Mouse (Mus musculus) kidney, adult 2 months (tissue): ENCODE results near the gene Trio. TPM values are rescaled to one million over a fixed set of nuclear protein-coding genes. Genes with fewer than 3 reads are reported as not detected.

Source experiments
- DNase-seq: peaks from one replicate; pipeline ENCODE4 v3.0.0; 2021
- H3K27ac ChIP-seq: fragments of 200-500 bp; 2 replicates; pipeline ENCODE4 v1.5.1; 2012; ENCODE audit warnings: low read depth, low read length, control low read depth, inconsistent platforms; ENCODE audit not compliant: insufficient read depth
- H3K27me3 ChIP-seq: fragments of 200-500 bp; replicated peaks from 2 replicates; pipeline ENCODE4 v1.6.1; 2012; ENCODE audit warnings: mild to moderate bottlenecking, moderate library complexity, low read length, inconsistent platforms; ENCODE audit not compliant: control insufficient read depth, insufficient read depth
- H3K36me3 ChIP-seq: fragments of 200-500 bp; 2 replicates; pipeline ENCODE4 v1.6.1; 2012; ENCODE audit warnings: mild to moderate bottlenecking, moderate library complexity, low read length, inconsistent platforms; ENCODE audit not compliant: control insufficient read depth, insufficient read depth
- H3K4me1 ChIP-seq: fragments of 200-500 bp; 2 replicates; pipeline ENCODE4 v1.6.1; 2011; ENCODE audit warnings: low read length; ENCODE audit not compliant: control insufficient read depth, insufficient read depth
- H3K4me3 ChIP-seq: fragments of 200-500 bp; 2 replicates; pipeline ENCODE4 v1.5.1; 2011; ENCODE audit warnings: mild to moderate bottlenecking, low read depth, low read length, control low read depth; ENCODE audit not compliant: insufficient read depth
- CTCF ChIP-seq: fragments of 200-500 bp; conservative IDR thresholded peaks from 2 replicates; pipeline ENCODE4 v1.5.1; 2011; ENCODE audit warnings: low read depth, mild to moderate bottlenecking, control low read depth, low read length, moderate library complexity, mixed read lengths; ENCODE audit not compliant: insufficient read depth, insufficient read length
- POLR2A ChIP-seq: fragments of 200-500 bp; IDR thresholded peaks from one replicate; pipeline ENCODE4 v1.6.1; 2011; ENCODE audit warnings: low read depth, low read length, control low read depth
- WGBS: fragments of 180-500 bp; shearing (Covaris S2); methylation state at CpG from one replicate; pipeline ENCODE4 v1.1.7; 2018; 5-methylcytosine and 5-hydroxymethylcytosine counted together
- polyA plus RNA-seq: library from polyadenylated mRNA; depleted of rRNA; stranded (reverse); fragments of >200 nt; gene quantifications from 2 replicates; pipeline ENCODE4 v1.2.3, GENCODE M21; 2012

The Trio gene
- polyA plus RNA-seq, 1 experiment: 37.2 TPM

- H3K27me3 ChIP-seq: no peaks in the 10 kb centered on the region
- WGBS: 46% methylated on average over 17 of the region's 17 CpGs
- no peaks in the 10 kb centered on the region for H3K36me3 ChIP-seq
- H3K4me3 ChIP-seq: peak overlapping the region; percentile 40; the same call in 1 of the 2 replicates
- TF ChIP-seq POLR2A: no peak
- no peak for TF ChIP-seq CTCF
- peak overlapping the region; percentile 17; the same call in 1 of the 2 replicates for H3K27ac ChIP-seq
- H3K4me1 ChIP-seq: peaks cover 20% of the 10 kb centered on the region
- peak; percentile 28 for DNase-seq
Measured at GRCm38 (mm10) chr15:27788122-27788759, 237.4 kb downstream of the Trio start.

GRCm38 (mm10) chr15:27787151-27787550 lies 238.5 kb downstream of the Trio start:
- Histone ChIP-seq H3K27ac (0 out of 2 replicates have a peak overlapping the region, but pooled peaks have one; percentile 1), H3K4me1 (peaks cover 22% of the 10 kb centered on the region), H3K27me3 (no peaks in the 10 kb centered on the region), H3K36me3 (no peaks in the 10 kb centered on the region), H3K4me3 (no peak overlapping the region)
- DNase-seq: no peak
- 67% methylated on average over 4 of the region's 4 CpGs for WGBS
- TF ChIP-seq CTCF (no peak), POLR2A (no peak)

GRCm38 (mm10) chr15:27786418-27786817 lies 239.2 kb downstream of the Trio start:
- no peaks in the 10 kb centered on the region for H3K36me3 ChIP-seq
- 42% methylated on average over 11 of the region's 11 CpGs for WGBS
- H3K4me1 ChIP-seq: peaks cover 27% of the 10 kb centered on the region
- no peak overlapping the region for H3K27ac ChIP-seq
- no peaks in the 10 kb centered on the region for H3K27me3 ChIP-seq
- no peak overlapping the region for H3K4me3 ChIP-seq
- TF ChIP-seq POLR2A (no peak), CTCF (no peak)
- peak; percentile 33 for DNase-seq

GRCm38 (mm10) chr15:27785280-27786001 lies 240.2 kb downstream of the Trio start:
- Histone ChIP-seq H3K36me3 (no peaks in the 10 kb centered on the region), H3K27ac (peak overlapping the region; percentile 89), H3K4me3 (no peak overlapping the region), H3K4me1 (peaks cover 28% of the 10 kb centered on the region), H3K27me3 (no peaks in the 10 kb centered on the region)
- DNase-seq: peak; percentile 59
- WGBS: 21% methylated on average over 12 of the region's 12 CpGs
- TF ChIP-seq POLR2A (no peak), CTCF (no peak)

GRCm38 (mm10) chr15:27784126-27784563 lies 241.5 kb downstream of the Trio start:
- no peak for TF ChIP-seq POLR2A
- Histone ChIP-seq H3K27ac (peak overlapping the region; percentile 89), H3K4me3 (peak overlapping the region; percentile 9; the same call in 1 of the 2 replicates), H3K27me3 (no peaks in the 10 kb centered on the region), H3K36me3 (no peaks in the 10 kb centered on the region), H3K4me1 (peaks cover 28% of the 10 kb centered on the region)
- DNase-seq: peak; percentile 87
- 19% methylated on average over 10 of the region's 10 CpGs for WGBS

GRCm38 (mm10) chr15:27783541-27784125 lies 242.0 kb downstream of the Trio start:
- TF ChIP-seq POLR2A (no peak), CTCF (no peak; the same call in 1 of the 2 replicates)
- Histone ChIP-seq H3K27me3 (no peaks in the 10 kb centered on the region), H3K4me1 (peaks cover 28% of the 10 kb centered on the region), H3K36me3 (no peaks in the 10 kb centered on the region), H3K27ac (peak overlapping the region; percentile 89), H3K4me3 (peak overlapping the region; percentile 9; the same call in 1 of the 2 replicates)
- 39% methylated on average over 12 of the region's 12 CpGs for WGBS
- peak; percentile 66 for DNase-seq

GRCm38 (mm10) chr15:27783092-27783491 lies 242.6 kb downstream of the Trio start:
- peak; percentile 26 for DNase-seq
- Histone ChIP-seq H3K27ac (peak overlapping the region; percentile 89), H3K36me3 (no peaks in the 10 kb centered on the region), H3K27me3 (no peaks in the 10 kb centered on the region), H3K4me1 (peaks cover 28% of the 10 kb centered on the region), H3K4me3 (no peak overlapping the region)
- TF ChIP-seq CTCF: no peak
- TF ChIP-seq POLR2A: no peak
- WGBS: 39% methylated on average over 8 of the region's 8 CpGs
